Mouse (Mus musculus): ENCODE measurements at regions not wholly inside any gene's neighbourhood (a gene's known extent, or its start where the extent isn't known, plus 50 kb on each side); places are given as distances from the start of the nearest gene placed in this dataset.

DNA sequence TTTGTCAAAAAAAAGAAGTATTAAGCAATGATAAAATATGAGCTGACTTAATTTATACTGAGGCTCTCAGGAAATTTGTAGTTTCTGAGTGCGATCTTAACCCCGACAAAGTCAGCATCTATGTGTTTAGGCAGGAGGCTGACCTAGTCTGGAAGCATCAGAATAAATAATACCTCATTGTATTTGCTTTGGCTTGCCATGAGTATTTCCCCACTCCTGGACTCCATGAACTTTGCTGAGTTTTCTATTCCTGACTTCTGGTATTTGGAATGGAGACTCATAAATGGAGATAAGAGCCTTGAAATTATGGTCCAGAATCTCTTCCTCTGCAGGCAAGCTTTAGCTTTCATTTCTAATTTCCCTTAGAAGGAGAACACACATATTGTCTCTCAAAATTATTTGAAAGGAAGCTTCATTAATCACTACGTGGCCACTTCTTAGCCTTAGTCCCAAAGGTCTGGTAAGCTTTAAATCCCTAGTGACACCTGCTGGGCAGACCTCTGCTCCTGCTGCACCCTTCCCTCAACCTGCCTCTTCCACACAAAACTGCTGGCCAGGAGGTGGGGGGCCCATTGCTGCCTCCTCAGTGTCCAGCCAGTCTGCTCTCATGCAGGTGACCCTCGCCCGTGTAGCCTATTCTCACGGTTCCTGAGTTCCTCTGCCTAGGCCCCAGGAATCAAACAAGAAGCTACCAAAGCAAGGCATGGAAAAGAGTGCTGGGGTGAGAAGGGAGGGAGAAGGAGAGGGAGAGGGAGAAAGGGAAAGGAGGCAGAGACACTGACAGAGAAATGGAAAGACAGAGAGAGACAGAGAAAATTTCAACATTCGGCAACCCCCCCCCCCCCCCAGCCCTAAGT, 173.6 kb upstream of the Klf12 start:
- DNase-seq (ENCODE audit: low spot score) (no peak), ATAC-seq (no peak)
- no peak overlapping the region for H3K4me3 ChIP-seq (ENCODE audit: low read depth, low read length)
- no peaks in the 10 kb centered on the region for H3K4me1 ChIP-seq (ENCODE audit: insufficient read depth, low read depth, low read length)
- 44% methylated on average over 7 of the region's 7 CpGs for WGBS
- no peaks in the 10 kb centered on the region for H3K27me3 ChIP-seq (replicated peaks; ENCODE audit: insufficient read depth, low read length)
- H3K9ac ChIP-seq (replicated peaks; ENCODE audit: low read depth) = no peak overlapping the region
- no peaks in the 10 kb centered on the region for H3K36me3 ChIP-seq (ENCODE audit: insufficient read depth, low read length)
- H3K4me2 ChIP-seq (replicated peaks; ENCODE audit: low read depth, low read length) = no peak overlapping the region
- no peak overlapping the region for H3K27ac ChIP-seq (ENCODE audit: low read length)
- no peaks in the 10 kb centered on the region for H3K9me3 ChIP-seq (ENCODE audit: low read length)
- TF ChIP-seq EP300 (IDR thresholded peaks at IDR 0.05) (no peak), CTCF (IDR thresholded peaks at IDR 0.05) (peak; percentile 39)

DNA sequence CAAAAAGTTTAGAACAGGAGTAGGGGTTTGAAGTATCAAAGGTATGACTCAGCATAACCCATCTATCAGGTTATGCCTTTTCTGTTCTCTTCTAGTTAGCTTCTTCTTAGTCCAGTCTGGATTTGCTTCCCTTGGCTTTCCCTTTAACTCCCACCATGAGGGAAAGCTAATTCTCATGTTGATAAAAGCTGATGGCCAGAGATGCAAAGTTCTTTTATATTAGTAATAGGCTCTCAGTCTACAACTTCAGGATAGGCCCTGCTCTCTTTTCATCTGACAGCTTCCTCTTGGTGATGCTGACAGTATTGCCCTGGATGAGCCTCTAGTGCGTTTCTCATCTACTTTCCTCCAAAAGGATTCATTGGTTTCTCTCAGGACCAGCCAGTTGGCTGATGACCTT, 161.7 kb upstream of the Klf12 start:
- H3K27me3 ChIP-seq (replicated peaks; ENCODE audit: insufficient read depth, low read length) = no peaks in the 10 kb centered on the region
- ATAC-seq (no peak), DNase-seq (ENCODE audit: low spot score) (no peak)
- no peaks in the 10 kb centered on the region for H3K9me3 ChIP-seq (ENCODE audit: low read length)
- H3K4me2 ChIP-seq (replicated peaks; ENCODE audit: low read depth, low read length) = no peak overlapping the region
- H3K36me3 ChIP-seq (ENCODE audit: insufficient read depth, low read length) = no peaks in the 10 kb centered on the region
- no peak overlapping the region for H3K27ac ChIP-seq (ENCODE audit: low read length)
- H3K9ac ChIP-seq (replicated peaks; ENCODE audit: low read depth) = no peak overlapping the region
- TF ChIP-seq EP300 (IDR thresholded peaks at IDR 0.05) (no peak), CTCF (IDR thresholded peaks at IDR 0.05) (no peak)
- 76% methylated on average over 1 of the region's 1 CpGs for WGBS
- no peaks in the 10 kb centered on the region for H3K4me1 ChIP-seq (ENCODE audit: insufficient read depth, low read depth, low read length)
- H3K4me3 ChIP-seq (ENCODE audit: low read depth, low read length) = no peak overlapping the region

DNA sequence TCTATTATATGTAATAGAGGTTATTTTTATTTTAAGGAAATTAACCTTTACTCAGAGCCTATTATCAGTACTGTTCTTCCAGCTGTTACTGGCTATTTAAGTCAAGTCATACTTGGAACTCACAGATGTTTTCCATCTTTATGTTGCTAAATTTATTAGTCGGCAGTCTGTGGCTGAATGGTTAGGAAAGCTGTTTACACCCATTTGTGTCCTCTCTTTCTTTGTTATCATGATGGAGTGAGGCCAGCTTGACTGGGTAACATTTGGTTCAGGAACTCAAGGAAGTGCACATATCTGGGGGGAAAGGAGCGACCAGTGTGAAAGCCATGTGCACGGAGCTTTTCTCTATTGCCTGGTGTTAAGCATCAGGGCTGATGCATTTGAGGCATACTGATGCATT, 160.4 kb upstream of the Klf12 start:
- Histone ChIP-seq H3K4me3 (ENCODE audit: low read depth, low read length) (no peak overlapping the region), H3K27ac (ENCODE audit: low read length) (no peak overlapping the region), H3K9ac (replicated peaks; ENCODE audit: low read depth) (no peak overlapping the region), H3K36me3 (ENCODE audit: insufficient read depth, low read length) (no peaks in the 10 kb centered on the region), H3K4me1 (ENCODE audit: insufficient read depth, low read depth, low read length) (no peaks in the 10 kb centered on the region), H3K27me3 (replicated peaks; ENCODE audit: insufficient read depth, low read length) (no peaks in the 10 kb centered on the region), H3K9me3 (ENCODE audit: low read length) (no peaks in the 10 kb centered on the region), H3K4me2 (replicated peaks; ENCODE audit: low read depth, low read length) (no peak overlapping the region)
- ATAC-seq = peak; percentile 44
- WGBS = 62% methylated on average over 3 of the region's 3 CpGs
- DNase-seq (ENCODE audit: low spot score) = peak; percentile 35
- TF ChIP-seq CTCF (IDR thresholded peaks at IDR 0.05) (no peak), EP300 (IDR thresholded peaks at IDR 0.05) (no peak)

DNA sequence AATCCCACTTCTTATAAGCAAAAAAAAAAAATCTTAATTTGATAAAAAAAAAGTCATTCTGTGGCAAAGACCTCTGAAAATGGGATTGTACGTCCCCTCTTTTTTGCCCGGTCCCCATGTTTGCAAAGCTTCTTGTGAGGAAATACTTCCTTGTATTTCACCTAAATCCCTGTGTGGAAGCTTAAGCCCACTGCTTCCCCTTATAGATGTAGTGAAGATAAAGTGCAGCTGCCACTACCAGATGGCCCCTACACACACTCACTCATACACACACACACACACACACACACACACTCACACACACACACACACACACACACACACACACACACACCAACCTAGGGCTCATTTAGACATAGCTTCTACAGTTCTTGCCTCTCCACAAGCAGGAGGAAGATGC, 159.6 kb upstream of the Klf12 start:
- 52% methylated on average over 2 of the region's 2 CpGs for WGBS
- Histone ChIP-seq H3K27me3 (replicated peaks; ENCODE audit: insufficient read depth, low read length) (no peaks in the 10 kb centered on the region), H3K4me3 (ENCODE audit: low read depth, low read length) (no peak overlapping the region), H3K9me3 (ENCODE audit: low read length) (no peaks in the 10 kb centered on the region), H3K4me2 (replicated peaks; ENCODE audit: low read depth, low read length) (no peak overlapping the region), H3K36me3 (ENCODE audit: insufficient read depth, low read length) (no peaks in the 10 kb centered on the region), H3K4me1 (ENCODE audit: insufficient read depth, low read depth, low read length) (no peaks in the 10 kb centered on the region), H3K27ac (ENCODE audit: low read length) (no peak overlapping the region), H3K9ac (replicated peaks; ENCODE audit: low read depth) (no peak overlapping the region)
- ATAC-seq = no peak
- no peak for TF ChIP-seq CTCF (IDR thresholded peaks at IDR 0.05)
- no peak for TF ChIP-seq EP300 (IDR thresholded peaks at IDR 0.05)
- DNase-seq (ENCODE audit: low spot score) = no peak

DNA sequence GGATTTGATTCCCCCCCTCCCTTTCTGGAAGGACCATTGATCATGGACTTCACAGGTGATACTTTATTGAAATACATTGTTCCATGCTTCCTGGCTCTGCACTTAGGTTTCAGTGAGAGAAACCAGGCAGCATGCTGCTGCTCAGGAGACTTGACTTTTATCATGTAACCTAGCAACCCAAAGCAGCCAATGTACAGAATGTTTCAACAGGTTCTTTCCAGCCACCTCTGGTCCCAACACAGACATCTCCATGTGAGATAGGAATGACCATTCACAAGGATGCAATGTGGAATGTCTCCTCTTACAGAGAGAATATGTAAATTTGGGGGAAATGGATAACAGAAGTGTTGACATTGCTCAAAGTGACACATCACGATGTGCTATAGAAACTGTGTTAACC, 153.1 kb upstream of the Klf12 start:
- ATAC-seq (no peak), DNase-seq (ENCODE audit: low spot score) (no peak)
- Histone ChIP-seq H3K36me3 (ENCODE audit: insufficient read depth, low read length) (no peaks in the 10 kb centered on the region), H3K4me1 (ENCODE audit: insufficient read depth, low read depth, low read length) (no peaks in the 10 kb centered on the region), H3K27ac (ENCODE audit: low read length) (no peak overlapping the region), H3K9me3 (ENCODE audit: low read length) (no peaks in the 10 kb centered on the region), H3K4me3 (ENCODE audit: low read depth, low read length) (no peak overlapping the region), H3K9ac (replicated peaks; ENCODE audit: low read depth) (no peak overlapping the region), H3K4me2 (replicated peaks; ENCODE audit: low read depth, low read length) (no peak overlapping the region), H3K27me3 (replicated peaks; ENCODE audit: insufficient read depth, low read length) (no peaks in the 10 kb centered on the region)
- WGBS = 66% methylated on average over 1 of the region's 1 CpGs
- TF ChIP-seq CTCF (IDR thresholded peaks at IDR 0.05) (no peak), EP300 (IDR thresholded peaks at IDR 0.05) (no peak)

DNA sequence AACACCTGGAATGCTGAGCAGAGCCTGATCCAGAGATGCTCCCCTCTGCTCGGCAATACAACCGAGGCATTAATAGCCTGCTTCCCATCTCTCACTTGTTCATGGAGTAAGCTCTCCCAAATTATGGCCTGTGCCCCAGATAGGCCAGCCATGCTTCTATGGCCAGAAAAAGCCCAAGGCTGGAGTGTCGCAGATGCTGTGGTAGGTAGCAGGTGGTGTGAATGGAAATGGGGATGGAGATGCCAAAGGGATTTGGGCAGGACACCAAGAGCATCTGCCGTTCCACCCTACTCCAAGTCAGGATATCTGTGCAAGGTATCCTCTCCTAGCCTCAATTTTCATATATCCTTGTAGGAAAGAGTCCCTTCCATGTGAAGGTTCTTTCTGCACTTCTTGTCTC, 145.2 kb upstream of the Klf12 start:
- WGBS = 87% methylated on average over 4 of the region's 4 CpGs
- no peak overlapping the region for H3K9ac ChIP-seq (replicated peaks; ENCODE audit: low read depth)
- no peak overlapping the region for H3K4me2 ChIP-seq (replicated peaks; ENCODE audit: low read depth, low read length)
- no peak for DNase-seq (ENCODE audit: low spot score)
- H3K27me3 ChIP-seq (replicated peaks; ENCODE audit: insufficient read depth, low read length) = no peaks in the 10 kb centered on the region
- no peak for ATAC-seq
- TF ChIP-seq EP300 (IDR thresholded peaks at IDR 0.05) = no peak
- no peak for TF ChIP-seq CTCF (IDR thresholded peaks at IDR 0.05)
- no peaks in the 10 kb centered on the region for H3K4me1 ChIP-seq (ENCODE audit: insufficient read depth, low read depth, low read length)
- no peaks in the 10 kb centered on the region for H3K9me3 ChIP-seq (ENCODE audit: low read length)
- no peak overlapping the region for H3K27ac ChIP-seq (ENCODE audit: low read length)
- H3K4me3 ChIP-seq (ENCODE audit: low read depth, low read length) = no peak overlapping the region
- H3K36me3 ChIP-seq (ENCODE audit: insufficient read depth, low read length) = no peaks in the 10 kb centered on the region

Data from lung, postnatal 0 days (tissue).